ENCODE assay signal across 9 mouse cellular contexts in the genomic region with DNA sequence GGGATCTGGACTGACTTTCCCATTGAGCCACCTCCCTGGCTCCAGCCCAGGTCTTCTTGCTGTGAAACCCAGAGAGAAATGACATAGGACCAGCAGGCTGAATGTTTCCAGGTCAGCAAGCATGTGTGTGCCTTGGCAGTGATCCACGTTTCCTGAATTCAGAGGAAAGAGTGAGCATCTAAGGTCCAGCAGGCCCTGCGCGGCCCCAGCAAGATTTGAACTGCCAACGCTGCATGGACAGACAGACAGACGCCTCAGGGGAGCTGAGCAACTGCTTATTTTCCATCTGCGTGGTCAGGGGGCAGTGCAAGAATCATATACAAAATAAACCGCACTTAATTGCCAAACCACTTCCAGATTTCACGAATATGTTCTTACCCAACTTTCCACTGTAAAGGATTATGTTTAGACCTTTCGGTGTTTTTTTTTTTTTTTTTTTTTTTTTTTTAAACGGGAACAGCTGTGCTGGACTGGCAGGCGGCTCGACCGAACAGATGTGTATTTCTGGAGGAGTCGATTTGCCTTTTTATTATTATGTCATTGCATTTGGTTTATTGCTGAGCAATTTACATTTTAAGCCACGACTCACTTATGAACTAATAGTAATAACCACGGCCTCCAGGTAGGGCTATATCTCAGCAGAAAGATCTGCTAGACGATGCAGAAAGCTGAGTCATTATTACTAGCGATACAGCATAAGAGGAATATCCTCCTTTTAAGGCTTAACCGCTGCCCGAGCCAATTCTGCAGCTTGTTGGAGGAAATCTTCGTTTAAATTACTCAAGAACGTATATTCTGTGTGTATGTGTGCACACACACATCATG.
DNase-seq lines count a peak whose midpoint lies in the region; ATAC-seq lines count a peak whose summit lies in the region.
"Had no signal": no experiment of that assay in that cellular context is flagged by ENCODE, and none has a peak within 500 bp of the region (broad histone marks: within the 10 kb centered on the region; RNA-seq: fewer than 3 reads in every experiment).

No protein-coding gene starts in this region.

- no peak overlapping the region for H3K4me2 ChIP-seq in liver, embryonic 12.5 days
- no peak overlapping the region for H3K4me2 ChIP-seq in neural tube, embryonic 13.5 days
- H3K4me2 ChIP-seq: hindbrain, embryonic 13.5 days had no signal

- no peaks in the 10 kb centered on the region for H3K27me3 ChIP-seq in liver, embryonic 12.5 days (replicated peaks)
- H3K27me3 ChIP-seq in neural tube, embryonic 13.5 days: no peaks in the 10 kb centered on the region
- H3K27me3 ChIP-seq: hindbrain, embryonic 13.5 days had no signal

- no peak overlapping the region for H3K27ac ChIP-seq in liver, embryonic 12.5 days
- H3K27ac ChIP-seq in neural tube, embryonic 13.5 days (replicated peaks): peak overlapping the region; percentile 42
- H3K27ac ChIP-seq: hindbrain, embryonic 13.5 days; liver, embryonic 14.5 days had no signal

- H3K9ac ChIP-seq in liver, embryonic 12.5 days: no peak overlapping the region
- no peak overlapping the region for H3K9ac ChIP-seq in neural tube, embryonic 13.5 days
- H3K9ac ChIP-seq: hindbrain, embryonic 13.5 days; liver, embryonic 14.5 days had no signal

- H3K4me1 ChIP-seq in liver, embryonic 12.5 days: no peaks in the 10 kb centered on the region
- H3K4me1 ChIP-seq in neural tube, embryonic 13.5 days (replicated peaks): 0 out of 2 replicates have a peak, but pooled peaks cover 5% of the 10 kb centered on the region
- H3K4me1 ChIP-seq: hindbrain, embryonic 13.5 days had no signal

- ATAC-seq in liver, embryonic 12.5 days: no peak
- no peak for ATAC-seq in neural tube, embryonic 13.5 days (ENCODE audit: low read depth)

- WGBS in liver, embryonic 12.5 days (ENCODE audit: insufficient replicate concordance): 74% methylated on average over 22 of the region's 22 CpGs
- WGBS in neural tube, embryonic 13.5 days: 72% methylated on average over 22 of the region's 22 CpGs

- H3K9me3 ChIP-seq in liver, embryonic 12.5 days (replicated peaks): no peaks in the 10 kb centered on the region; the same call in 1 of the 2 replicates
- H3K9me3 ChIP-seq in neural tube, embryonic 13.5 days: no peaks in the 10 kb centered on the region
- H3K9me3 ChIP-seq: hindbrain, embryonic 13.5 days had no signal

- peak; percentile 5 for DNase-seq in liver
- DNase-seq in cerebellum, adult 9-11 months: peak; percentile 82
- peak; percentile 15 to 17 for DNase-seq in gastrocnemius, adult 8-10 months (ENCODE audit: low spot score in 2 of 2)
- DNase-seq in right cerebral cortex, postnatal 25 days: no peak
- DNase-seq in right cerebral cortex, adult 18-20 months: no peak

- H3K36me3 ChIP-seq in liver, embryonic 12.5 days: no peaks in the 10 kb centered on the region
- no peaks in the 10 kb centered on the region for H3K36me3 ChIP-seq in neural tube, embryonic 13.5 days
- H3K36me3 ChIP-seq: hindbrain, embryonic 13.5 days had no signal

- no peak overlapping the region for H3K4me3 ChIP-seq in liver, embryonic 12.5 days
- H3K4me3 ChIP-seq in neural tube, embryonic 13.5 days: no peak overlapping the region
- H3K4me3 ChIP-seq: hindbrain, embryonic 13.5 days had no signal

Comparison
In these comparisons a context has a peak if more than half of its experiments do, and no peak if none do; other contexts are left out.
1. DNase-seq: peak in liver (single experiment), cerebellum, adult 9-11 months (single experiment) and gastrocnemius, adult 8-10 months (2 of 2); none in right cerebral cortex, postnatal 25 days (single experiment) and right cerebral cortex, adult 18-20 months (single experiment).